Mouse (Mus musculus) kidney, postnatal 0 days (tissue): ENCODE results near the gene Atrip. TPM values are rescaled to one million over a fixed set of nuclear protein-coding genes. Genes with fewer than 3 reads are reported as not detected.
A peak's percentile ranks its signal among the peaks of the same experiment; 100 is the strongest.

Experiments
- ATAC-seq: fragments of 200-750 bp; cut with Nextera tagmentation; replicated peaks from 2 replicates; pipeline ENCODE4 v1.8.0; 2017; ENCODE audit warnings: low read depth, moderate number of reproducible peaks, moderate TSS enrichment, moderate library complexity; ENCODE audit not compliant: low FRiP score
- DNase-seq: peaks from one replicate; pipeline ENCODE4 v3.0.0-alpha.2; 2016; ENCODE audit warnings: low spot score
- H3K27ac ChIP-seq: fragments of 300-500 bp; sonication (generic); 2 replicates; pipeline ENCODE4 v1.5.1; 2014; ENCODE audit warnings: mild to moderate bottlenecking
- H3K27me3 ChIP-seq: fragments of 300-500 bp; sonication (generic); 2 replicates; pipeline ENCODE4 v1.6.1; 2014; ENCODE audit warnings: low read length, mixed read lengths; ENCODE audit not compliant: insufficient read depth
- H3K36me3 ChIP-seq: fragments of 300-500 bp; sonication (generic); 2 replicates; pipeline ENCODE4 v1.6.1; 2014; ENCODE audit warnings: low read length, mixed read lengths; ENCODE audit not compliant: insufficient read depth
- H3K4me1 ChIP-seq: fragments of 300-500 bp; sonication (generic); replicated peaks from 2 replicates; pipeline ENCODE4 v1.6.1; 2014; ENCODE audit warnings: antibody characterized with exemption, low read length, mixed read lengths; ENCODE audit not compliant: insufficient read depth
- H3K4me2 ChIP-seq: fragments of 300-500 bp; sonication (generic); 2 replicates; pipeline ENCODE4 v1.6.1; 2014; ENCODE audit warnings: mild to moderate bottlenecking, low read length, moderate library complexity, mixed read lengths
- H3K4me3 ChIP-seq: fragments of 300-500 bp; sonication (generic); replicated peaks from 2 replicates; pipeline ENCODE4 v1.5.1; 2014; ENCODE audit warnings: low read depth, low read length
- H3K9ac ChIP-seq: fragments of 300-500 bp; sonication (generic); 2 replicates; pipeline ENCODE4 v1.6.1; 2014; ENCODE audit warnings: low read depth, low read length
- H3K9me3 ChIP-seq: fragments of 300-500 bp; sonication (generic); replicated peaks from 2 replicates; pipeline ENCODE4 v1.6.1; 2016; ENCODE audit warnings: low read length, inconsistent platforms, mixed read lengths
- CTCF ChIP-seq: IDR thresholded peaks from 2 replicates; pipeline ENCODE4 v1.5.1; 2016; ENCODE audit warnings: antibody characterized with exemption, low read depth, mild to moderate bottlenecking, moderate library complexity
- WGBS: fragments of 180-500 bp; shearing (Covaris S2); extraction: QIAGEN DNeasy Blood & Tissue Kit; methylation state at CpG from one replicate; pipeline ENCODE4 v1.1.7; 2014; 5-methylcytosine and 5-hydroxymethylcytosine counted together
- polyA plus RNA-seq: library from polyadenylated mRNA; unstranded; fragments of >200 nt; fragmentation: Nextera tagmentation; extraction: Ambion mirVana; gene quantifications from 2 replicates; pipeline ENCODE4 v1.2.1, GENCODE M21; 2015

Atrip gene
- polyA plus RNA-seq, 1 experiment from 2014 or later = 18.8 TPM

DNA sequence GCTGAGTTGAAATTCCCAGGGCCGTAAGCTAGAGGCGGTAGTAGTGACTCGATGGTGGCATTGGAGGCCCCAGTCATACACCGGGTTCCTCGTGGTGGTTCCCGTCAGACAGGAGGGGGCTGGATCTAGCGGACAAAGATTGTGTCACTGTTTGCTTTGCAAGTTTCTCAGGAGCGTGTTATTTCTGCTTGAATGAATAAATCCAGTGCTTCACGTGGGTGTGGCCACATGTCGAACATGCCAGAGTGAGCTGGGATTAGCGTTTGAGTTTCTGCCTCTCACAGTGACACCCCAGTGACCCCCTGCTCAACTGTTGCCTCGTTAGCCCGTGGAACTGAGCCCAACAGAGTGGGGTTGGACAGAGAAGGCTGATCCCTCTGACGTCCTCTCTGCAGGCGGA lies 16.5 kb upstream of the Atrip start:
- no peak overlapping the region for H3K4me2 ChIP-seq
- H3K4me3 ChIP-seq = no peak overlapping the region
- WGBS = 43% methylated on average over 15 of the region's 15 CpGs
- no peaks in the 10 kb centered on the region for H3K9me3 ChIP-seq
- no peak for TF ChIP-seq CTCF
- H3K4me1 ChIP-seq = peaks cover 20% of the 10 kb centered on the region
- H3K9ac ChIP-seq = no peak overlapping the region
- DNase-seq = no peak
- ATAC-seq = no peak
- no peaks in the 10 kb centered on the region for H3K36me3 ChIP-seq
- H3K27ac ChIP-seq = 0 out of 2 replicates have a peak overlapping the region, but pooled peaks have one; percentile 16
- H3K27me3 ChIP-seq = no peaks in the 10 kb centered on the region

DNA sequence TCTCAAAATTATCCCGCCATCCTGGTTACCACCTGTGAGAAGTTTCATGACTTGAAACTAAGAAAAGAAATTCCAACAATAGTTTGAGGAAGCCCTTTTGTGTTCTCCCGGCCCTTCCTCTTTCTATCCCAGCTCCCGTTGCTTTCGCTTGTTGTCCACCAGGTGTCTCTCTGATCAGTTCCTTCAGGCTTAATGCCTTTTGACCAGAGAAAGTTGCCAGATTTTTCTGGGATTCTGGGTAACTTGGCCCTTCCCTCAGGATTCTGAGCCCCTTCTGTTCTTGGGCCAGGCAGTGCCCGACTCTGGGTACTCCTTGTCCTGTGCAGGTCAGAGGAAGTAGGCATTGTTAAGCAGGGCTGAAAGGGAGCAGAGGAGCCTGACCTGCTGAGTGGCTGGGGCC lies 14.1 kb upstream of the Atrip start:
- no peak overlapping the region for H3K27ac ChIP-seq
- DNase-seq = peak; percentile 88

DNA sequence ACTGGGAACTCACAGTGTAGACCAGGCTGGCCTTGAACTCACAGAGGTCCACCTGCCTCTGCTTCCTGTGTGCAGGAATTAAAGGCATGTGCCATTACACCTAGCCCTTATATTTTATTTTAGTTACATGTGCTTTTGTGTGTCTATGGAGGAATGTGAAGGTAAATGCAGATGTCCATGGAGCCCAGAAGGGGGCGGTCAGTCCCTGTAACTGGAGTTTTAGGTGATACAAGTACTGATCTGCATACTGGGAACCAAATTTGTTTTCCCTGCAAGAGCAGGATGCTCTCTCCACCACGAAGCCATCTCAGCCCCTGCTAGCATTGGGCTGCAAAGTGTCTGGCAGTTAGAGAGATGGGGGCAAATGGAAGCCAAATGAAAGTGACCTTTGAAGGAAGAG lies 11.0 kb upstream of the Atrip start:
- no peak overlapping the region for H3K9ac ChIP-seq
- H3K27me3 ChIP-seq = no peaks in the 10 kb centered on the region
- DNase-seq (peak; percentile 84), ATAC-seq (no peak)
- H3K36me3 ChIP-seq = 0 out of 2 replicates have a peak, but pooled peaks cover 8% of the 10 kb centered on the region
- 21% methylated on average over 2 of the region's 2 CpGs for WGBS
- no peaks in the 10 kb centered on the region for H3K9me3 ChIP-seq
- TF ChIP-seq CTCF = peak; percentile 77
- H3K4me1 ChIP-seq = peaks cover 17% of the 10 kb centered on the region; the same call in 1 of the 2 replicates
- no peak overlapping the region for H3K4me2 ChIP-seq
- H3K27ac ChIP-seq = no peak overlapping the region
- H3K4me3 ChIP-seq = no peak overlapping the region

More for the DNA sequence above, 14.1 kb upstream of the Atrip start:
- 11% methylated on average over 5 of the region's 5 CpGs for WGBS
- no peak overlapping the region for H3K4me2 ChIP-seq
- peaks cover 10% of the 10 kb centered on the region; the same call in 1 of the 2 replicates for H3K4me1 ChIP-seq
- TF ChIP-seq CTCF = peak; percentile 80
- ATAC-seq = no peak
- no peak overlapping the region for H3K9ac ChIP-seq
- H3K27me3 ChIP-seq = no peaks in the 10 kb centered on the region
- no peaks in the 10 kb centered on the region for H3K9me3 ChIP-seq
- H3K36me3 ChIP-seq = no peaks in the 10 kb centered on the region
- H3K4me3 ChIP-seq = no peak overlapping the region

DNA sequence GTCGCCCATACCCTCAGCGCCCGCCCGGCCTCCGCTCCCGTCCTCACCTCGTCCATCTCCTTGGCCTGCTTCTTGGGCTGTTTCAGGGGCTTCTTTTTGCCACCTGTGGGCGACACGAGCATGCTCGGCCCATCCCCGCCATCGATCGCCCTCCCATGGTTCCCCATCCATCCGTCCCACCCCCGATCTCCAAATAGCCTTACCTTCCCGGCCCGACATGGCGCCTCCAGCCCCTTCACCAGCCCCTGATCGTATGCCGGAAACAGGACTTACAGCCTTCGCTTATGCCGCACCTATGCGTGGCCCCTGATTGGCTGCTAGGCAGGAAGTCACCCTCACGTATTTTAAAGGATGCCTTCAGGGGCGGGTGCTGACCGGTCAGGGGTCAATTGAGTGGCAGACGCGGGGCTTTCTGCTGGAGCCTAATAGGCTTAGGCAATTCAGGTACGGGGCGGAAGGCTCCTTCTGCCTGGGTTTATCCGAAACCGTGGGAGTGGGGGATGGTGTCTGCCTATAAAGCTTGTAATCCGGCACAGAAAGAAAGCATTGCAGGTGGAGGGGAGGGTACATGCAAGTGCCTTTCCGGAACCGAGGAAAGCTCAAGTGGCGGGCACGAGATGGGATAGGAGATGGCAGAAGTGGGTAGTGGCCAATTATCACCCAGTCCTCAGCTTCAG lies 8.3 kb upstream of the Atrip start, which contains the start of the genes Ccdc51 and Tma7:
Ccdc51 (plus strand) TSS at position 370 of the 677 bp plus-strand sequence.
Tma7 (minus strand) TSS at position 464 of the 677 bp plus-strand sequence.
- Histone ChIP-seq H3K27ac (peak within 1 kb of the TSS; percentile 75), H3K36me3 (0 out of 2 replicates have a peak, but pooled peaks cover 8% of the 10 kb centered on the region), H3K9me3 (no peaks in the 10 kb centered on the region), H3K4me2 (peak within 1 kb of the TSS; percentile 66), H3K4me1 (peaks cover 17% of the 10 kb centered on the region; the same call in 1 of the 2 replicates), H3K9ac (peak within 1 kb of the TSS; percentile 78), H3K4me3 (peak within 1 kb of the TSS; percentile 67), H3K27me3 (no peaks in the 10 kb centered on the region)
- DNase-seq = peak; percentile 94
- no peak for TF ChIP-seq CTCF
- peak; percentile 96 for ATAC-seq
- WGBS = under 1% methylated on average over 37 of the region's 37 CpGs

DNA sequence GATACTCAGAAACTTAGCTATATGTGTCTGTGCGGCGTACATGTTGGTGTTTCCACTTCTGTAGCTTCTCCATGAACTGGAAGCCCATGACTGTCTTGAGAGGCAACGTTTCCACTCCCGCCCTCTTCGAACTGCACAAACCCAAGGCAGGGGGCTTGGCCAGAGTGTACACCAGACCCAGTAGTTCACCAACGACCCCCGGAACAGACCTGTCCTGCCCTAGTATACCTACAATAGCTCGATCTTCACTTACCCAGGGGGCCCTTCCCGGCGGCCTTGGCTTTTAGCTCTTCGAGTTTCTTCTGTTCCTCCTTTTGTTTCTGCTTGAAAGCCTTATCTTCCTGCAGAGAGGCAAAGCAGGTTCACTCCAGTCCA lies 7.8 kb upstream of the Atrip start:
- 0 out of 2 replicates have a peak, but pooled peaks cover 8% of the 10 kb centered on the region for H3K36me3 ChIP-seq
- no peaks in the 10 kb centered on the region for H3K27me3 ChIP-seq
- no peak for TF ChIP-seq CTCF
- peak; percentile 22; the same call in 1 of the 2 replicates for ATAC-seq
- peak overlapping the region; percentile 78 for H3K9ac ChIP-seq
- peaks cover 17% of the 10 kb centered on the region; the same call in 1 of the 2 replicates for H3K4me1 ChIP-seq
- no peak for DNase-seq
- H3K4me3 ChIP-seq = peak overlapping the region; percentile 67
- H3K4me2 ChIP-seq = peak overlapping the region; percentile 66
- H3K27ac ChIP-seq = peak overlapping the region; percentile 75
- no peaks in the 10 kb centered on the region for H3K9me3 ChIP-seq
- WGBS = 3% methylated on average over 11 of the region's 11 CpGs

DNA sequence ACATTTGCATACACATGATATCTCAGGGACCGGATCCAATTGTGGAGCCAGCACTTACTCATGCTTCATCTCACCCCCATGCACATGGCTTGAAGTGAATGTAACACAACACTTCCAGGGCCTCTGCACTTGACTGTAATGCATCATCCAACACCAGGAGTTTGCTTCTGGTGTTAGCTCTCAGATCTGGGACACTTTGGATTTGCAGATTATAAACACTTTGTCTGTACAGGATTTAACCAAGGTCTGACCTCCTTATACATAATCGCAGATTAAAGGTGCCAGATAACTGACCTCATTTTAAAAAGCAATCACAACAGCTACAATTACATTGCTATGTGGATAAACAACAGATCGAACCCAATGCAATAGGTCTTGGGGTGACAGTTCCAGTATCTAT lies 6.6 kb upstream of the Atrip start:
- Histone ChIP-seq H3K4me1 (peaks cover 17% of the 10 kb centered on the region; the same call in 1 of the 2 replicates), H3K4me2 (no peak overlapping the region), H3K9me3 (no peaks in the 10 kb centered on the region), H3K4me3 (no peak overlapping the region), H3K27me3 (no peaks in the 10 kb centered on the region), H3K9ac (no peak overlapping the region), H3K27ac (no peak overlapping the region), H3K36me3 (0 out of 2 replicates have a peak, but pooled peaks cover 8% of the 10 kb centered on the region)
- DNase-seq (no peak), ATAC-seq (no peak)
- no peak for TF ChIP-seq CTCF
- WGBS = 94% methylated on average over 3 of the region's 3 CpGs
